In the genomic region with DNA sequence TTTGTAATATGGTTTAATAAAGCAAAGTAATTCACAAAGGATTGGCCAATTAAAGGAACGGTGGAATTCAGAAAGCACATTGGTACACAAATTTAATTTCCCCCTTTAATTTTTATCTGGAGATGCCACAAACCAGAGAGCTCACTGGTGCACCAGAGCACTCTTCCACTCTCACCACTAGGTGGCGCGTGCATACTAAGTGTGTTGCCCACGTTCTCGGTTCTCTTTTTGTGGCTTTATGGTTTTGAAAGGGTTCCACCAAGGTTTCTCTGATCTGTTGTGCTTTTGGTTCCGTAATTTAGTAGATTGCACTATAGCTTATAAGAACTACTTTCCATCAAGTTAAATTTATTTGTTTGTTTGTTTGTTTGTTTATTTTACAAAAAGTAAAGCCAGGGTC, we compare ENCODE assay signal across 9 mouse cellular contexts. TPM values are rescaled to one million over a fixed set of nuclear protein-coding genes. Genes with fewer than 3 reads are reported as not detected.
DNase-seq lines count a peak whose midpoint lies in the region; ATAC-seq and TF ChIP-seq lines count a peak whose summit lies in the region.
"Had no signal": no experiment of that assay in that cellular context is flagged by ENCODE, and none has a peak within 500 bp of the region (broad histone marks: within the 10 kb centered on the region; RNA-seq: fewer than 3 reads in every experiment).

No protein-coding gene starts in this region.

- no peak overlapping the region for H3K27ac ChIP-seq in intestine, embryonic 14.5 days (ENCODE audit: low read depth)
- H3K27ac ChIP-seq in intestine, embryonic 16.5 days (ENCODE audit: low read length): no peak overlapping the region
- H3K27ac ChIP-seq in heart, postnatal 0 days (ENCODE audit: low read depth): no peak overlapping the region
- no peak overlapping the region for H3K27ac ChIP-seq in stomach, postnatal 0 days (replicated peaks)

- peak; percentile 80 for DNase-seq in intestine, embryonic 14.5 days (ENCODE audit: low spot score)
- peak; percentile 42 for DNase-seq in WW6 (ENCODE audit: low read depth, low spot score)
- DNase-seq in heart, postnatal 0 days (ENCODE audit: low spot score): peak; percentile 80
- DNase-seq in layer of hippocampus, postnatal 36 days: peak; percentile 35 to 39
- peak; percentile 56 to 66 for DNase-seq in monocyte, adult 2 months (ENCODE audit: low read depth in 1 of 2, low spot score in 2 of 2)
- peak; percentile 73 for DNase-seq in stomach, postnatal 0 days (ENCODE audit: low spot score)

- no peak overlapping the region for H3K9ac ChIP-seq in intestine, embryonic 14.5 days (ENCODE audit: low read length)
- H3K9ac ChIP-seq in intestine, embryonic 16.5 days (ENCODE audit: low read depth, low read length): no peak overlapping the region
- H3K9ac ChIP-seq in heart, postnatal 0 days (replicated peaks; ENCODE audit: low read depth, low read length): no peak overlapping the region
- H3K9ac ChIP-seq in stomach, postnatal 0 days (ENCODE audit: low read length): no peak overlapping the region

- no peak for ATAC-seq in intestine, embryonic 14.5 days (replicated peaks; ENCODE audit: low FRiP score, low TSS enrichment, low read depth)
- no peak for ATAC-seq in intestine, embryonic 16.5 days
- peak; percentile 100 for ATAC-seq in common myeloid progenitor, adult 5-6 weeks (replicated peaks; ENCODE audit: low read depth, poor library complexity, severe bottlenecking)
- no peak for ATAC-seq in heart, postnatal 0 days (ENCODE audit: insufficient read depth, low read depth)
- ATAC-seq in stomach, postnatal 0 days (ENCODE audit: low FRiP score, low TSS enrichment): peak; percentile 65; the same call in 1 of the 2 replicates

- no peak for TF ChIP-seq EP300 in heart, postnatal 0 days (IDR thresholded peaks at IDR 0.05; ENCODE audit: low read depth)
- no peak for TF ChIP-seq EP300 in stomach, postnatal 0 days (optimal IDR thresholded peaks at IDR 0.05)

- no peaks in the 10 kb centered on the region for H3K9me3 ChIP-seq in intestine, embryonic 14.5 days (ENCODE audit: control insufficient read depth, low read length)
- no peaks in the 10 kb centered on the region for H3K9me3 ChIP-seq in intestine, embryonic 16.5 days (ENCODE audit: control insufficient read depth, low read length)
- H3K9me3 ChIP-seq in heart, postnatal 0 days (replicated peaks; ENCODE audit: control insufficient read depth, low read length): no peaks in the 10 kb centered on the region
- H3K9me3 ChIP-seq in stomach, postnatal 0 days (ENCODE audit: control insufficient read depth, low read length): no peaks in the 10 kb centered on the region

- no peak overlapping the region for H3K4me2 ChIP-seq in intestine, embryonic 14.5 days (ENCODE audit: low read length)
- no peak overlapping the region for H3K4me2 ChIP-seq in intestine, embryonic 16.5 days (ENCODE audit: low read depth, low read length)
- no peak overlapping the region for H3K4me2 ChIP-seq in heart, postnatal 0 days (ENCODE audit: low read depth, low read length)
- no peak overlapping the region for H3K4me2 ChIP-seq in stomach, postnatal 0 days (replicated peaks; ENCODE audit: low read depth)

- H3K36me3 ChIP-seq in intestine, embryonic 14.5 days (ENCODE audit: control insufficient read depth, insufficient read depth, low read length): no peaks in the 10 kb centered on the region
- H3K36me3 ChIP-seq in intestine, embryonic 16.5 days (ENCODE audit: control insufficient read depth, insufficient read depth, low read length): no peaks in the 10 kb centered on the region
- no peaks in the 10 kb centered on the region for H3K36me3 ChIP-seq in heart, postnatal 0 days (replicated peaks; ENCODE audit: control insufficient read depth, insufficient read depth, low read length)
- no peaks in the 10 kb centered on the region for H3K36me3 ChIP-seq in stomach, postnatal 0 days (ENCODE audit: control insufficient read depth, insufficient read depth, low read length)

- no peak overlapping the region for H3K4me3 ChIP-seq in intestine, embryonic 14.5 days (ENCODE audit: low read depth, low read length)
- no peak overlapping the region for H3K4me3 ChIP-seq in intestine, embryonic 16.5 days (ENCODE audit: low read length)
- H3K4me3 ChIP-seq in heart, postnatal 0 days (ENCODE audit: low read depth, low read length): no peak overlapping the region
- H3K4me3 ChIP-seq in stomach, postnatal 0 days (ENCODE audit: low read depth, low read length): no peak overlapping the region

- H3K4me1 ChIP-seq in intestine, embryonic 14.5 days (replicated peaks; ENCODE audit: control insufficient read depth, insufficient read depth, low read length): no peaks in the 10 kb centered on the region
- H3K4me1 ChIP-seq in intestine, embryonic 16.5 days (ENCODE audit: control insufficient read depth, insufficient read depth, low read length): no peaks in the 10 kb centered on the region
- H3K4me1 ChIP-seq in heart, postnatal 0 days (ENCODE audit: control insufficient read depth, insufficient read depth): no peaks in the 10 kb centered on the region
- H3K4me1 ChIP-seq in stomach, postnatal 0 days (replicated peaks; ENCODE audit: control insufficient read depth, insufficient read depth): no peaks in the 10 kb centered on the region

- WGBS in intestine, embryonic 14.5 days: 8% methylated on average over 6 of the region's 6 CpGs
- WGBS in intestine, embryonic 16.5 days: 6% methylated on average over 6 of the region's 6 CpGs
- 3% methylated on average over 6 of the region's 6 CpGs for WGBS in heart, postnatal 0 days
- WGBS in stomach, postnatal 0 days: 4% methylated on average over 6 of the region's 6 CpGs

- H3K27me3 ChIP-seq in intestine, embryonic 14.5 days (replicated peaks; ENCODE audit: control insufficient read depth, insufficient read depth, low read length): no peaks in the 10 kb centered on the region
- no peaks in the 10 kb centered on the region for H3K27me3 ChIP-seq in intestine, embryonic 16.5 days (replicated peaks; ENCODE audit: control insufficient read depth, insufficient read depth, low read length)
- H3K27me3 ChIP-seq in heart, postnatal 0 days (ENCODE audit: control insufficient read depth, insufficient read depth, low read length): no peaks in the 10 kb centered on the region
- no peaks in the 10 kb centered on the region for H3K27me3 ChIP-seq in stomach, postnatal 0 days (ENCODE audit: control insufficient read depth, insufficient read depth, low read length)

- peak; percentile 90 for TF ChIP-seq CTCF in heart, postnatal 0 days (IDR thresholded peaks at IDR 0.05; ENCODE audit: low read depth)
- TF ChIP-seq CTCF in stomach, postnatal 0 days (IDR thresholded peaks at IDR 0.05; ENCODE audit: low read depth): peak; percentile 95

RNA-seq across cellular contexts. Expression of gene Tmem176a, which starts 22.9 kb away (rescaled TPM):
- polyA plus RNA-seq in intestine, embryonic 14.5 days (2014; fragmentation: Nextera tagmentation; extraction: Ambion mirVana): 171 and 182 TPM in 2 replicates
- 183 TPM in 2 replicates for polyA plus RNA-seq in intestine, embryonic 16.5 days (2015; fragmentation: Nextera tagmentation; extraction: Ambion mirVana)
- total RNA-seq in common myeloid progenitor, adult 5-6 weeks (2017): 33.7 and 54.6 TPM in 2 replicates
- total RNA-seq in heart, postnatal 0 days (2014; rRNA removed; ENCODE audit: low replicate concordance): 54.2 and 61.1 TPM in 2 replicates
- 53.4 and 58.2 TPM in 2 replicates for polyA plus RNA-seq in heart, postnatal 0 days (2015; fragmentation: Nextera tagmentation; extraction: Ambion mirVana)
- total RNA-seq in layer of hippocampus, postnatal 36 days (2021): 10 to 100 TPM; 24.3 to 24.9 TPM
- 131 and 134 TPM in 2 replicates for polyA plus RNA-seq in stomach, postnatal 0 days (2015; fragmentation: Nextera tagmentation; extraction: Ambion mirVana)

RNA-seq across cellular contexts. Expression of gene Tmem176b, which starts 23.5 kb away (rescaled TPM):
- 373 and 390 TPM in 2 replicates for polyA plus RNA-seq in intestine, embryonic 14.5 days (2014; fragmentation: Nextera tagmentation; extraction: Ambion mirVana)
- polyA plus RNA-seq in intestine, embryonic 16.5 days (2015; fragmentation: Nextera tagmentation; extraction: Ambion mirVana): 403 and 414 TPM in 2 replicates
- total RNA-seq in common myeloid progenitor, adult 5-6 weeks (2017): 137 and 148 TPM in 2 replicates
- 93.9 and 147 TPM in 2 replicates for total RNA-seq in heart, postnatal 0 days (2014; rRNA removed; ENCODE audit: low replicate concordance)
- polyA plus RNA-seq in heart, postnatal 0 days (2015; fragmentation: Nextera tagmentation; extraction: Ambion mirVana): 168 and 184 TPM in 2 replicates
- total RNA-seq in layer of hippocampus, postnatal 36 days (2021): 10 to 100 TPM; 50.4 to 51.6 TPM
- polyA plus RNA-seq in stomach, postnatal 0 days (2015; fragmentation: Nextera tagmentation; extraction: Ambion mirVana): 245 and 254 TPM in 2 replicates

RNA-seq across cellular contexts. Expression of gene Gimap3, which starts 47.2 kb away (rescaled TPM):
- polyA plus RNA-seq in intestine, embryonic 14.5 days (2014; fragmentation: Nextera tagmentation; extraction: Ambion mirVana): 0.19 TPM in 1 of 2 replicates, not detected in the other
- polyA plus RNA-seq in intestine, embryonic 16.5 days (2015; fragmentation: Nextera tagmentation; extraction: Ambion mirVana): 0.37 and 0.43 TPM in 2 replicates
- total RNA-seq in common myeloid progenitor, adult 5-6 weeks (2017): 0.34 and 0.69 TPM in 2 replicates
- total RNA-seq in heart, postnatal 0 days (2014; rRNA removed; ENCODE audit: low replicate concordance): not detected in 2 replicates
- 0.08 TPM in 1 of 2 replicates, not detected in the other for polyA plus RNA-seq in heart, postnatal 0 days (2015; fragmentation: Nextera tagmentation; extraction: Ambion mirVana)
- not detected for total RNA-seq in layer of hippocampus, postnatal 36 days (2021)
- 0.07 and 0.10 TPM in 2 replicates for polyA plus RNA-seq in stomach, postnatal 0 days (2015; fragmentation: Nextera tagmentation; extraction: Ambion mirVana)
- polyA plus RNA-seq: neural tube, embryonic 14.5 days had no signal

RNA-seq across cellular contexts. Expression of gene Aoc1, which starts 54.9 kb away (rescaled TPM):
- polyA plus RNA-seq in intestine, embryonic 14.5 days (2014; fragmentation: Nextera tagmentation; extraction: Ambion mirVana): 2.5 and 2.8 TPM in 2 replicates
- 51.9 and 71.5 TPM in 2 replicates for polyA plus RNA-seq in intestine, embryonic 16.5 days (2015; fragmentation: Nextera tagmentation; extraction: Ambion mirVana)
- total RNA-seq in common myeloid progenitor, adult 5-6 weeks (2017): 0.23 TPM in 1 of 2 replicates, not detected in the other
- total RNA-seq in heart, postnatal 0 days (2014; rRNA removed; ENCODE audit: low replicate concordance): 0.99 TPM in 1 of 2 replicates, not detected in the other
- polyA plus RNA-seq in heart, postnatal 0 days (2015; fragmentation: Nextera tagmentation; extraction: Ambion mirVana): 0.26 TPM in 1 of 2 replicates, not detected in the other
- not detected for total RNA-seq in layer of hippocampus, postnatal 36 days (2021)
- polyA plus RNA-seq in stomach, postnatal 0 days (2015; fragmentation: Nextera tagmentation; extraction: Ambion mirVana): not detected in 2 replicates
- polyA plus RNA-seq: neural tube, embryonic 14.5 days had no signal

Comparison
In these comparisons a context has a peak if more than half of its experiments do, and no peak if none do; other contexts are left out.
1. ATAC-seq: peak in common myeloid progenitor, adult 5-6 weeks (single experiment) and stomach, postnatal 0 days (single experiment); none in intestine, embryonic 14.5 days (single experiment), intestine, embryonic 16.5 days (single experiment) and heart, postnatal 0 days (single experiment).
2. Peak in every context shown above with its lines, with median percentiles within 50 percentile points of each other: DNase-seq.